Mouse (Mus musculus): ENCODE results near the gene Ipo5. TPM values are rescaled to one million over a fixed set of nuclear protein-coding genes. Genes with fewer than 3 reads are reported as not detected.

Ipo5 gene
- total RNA-seq, 2 experiments from 2014 or later = 111 to 122 TPM

- DNase-seq = no peak
- intact Hi-C loops (cut with DNase I) = no loop called here
- H3K27ac ChIP-seq = no peak overlapping the region
- H3K4me3 ChIP-seq = no peak overlapping the region
- TF ChIP-seq CTCF (IDR thresholded peaks at IDR 0.05) = no peak
Observed at GRCm38 (mm10) chr14:120881054-120881453, 30.0 kb upstream of the Ipo5 start.

GRCm38 (mm10) chr14:120888681-120889080 is 22.3 kb upstream of the Ipo5 start:
- no peak for DNase-seq
- no peak for TF ChIP-seq CTCF (IDR thresholded peaks at IDR 0.05)
- intact Hi-C loops (cut with DNase I) = no loop called here
- Histone ChIP-seq H3K27ac (no peak overlapping the region), H3K4me3 (no peak overlapping the region)

- intact Hi-C loops (cut with DNase I) = no loop called here
- DNase-seq = no peak
- H3K4me3 ChIP-seq = no peak overlapping the region
- TF ChIP-seq CTCF (IDR thresholded peaks at IDR 0.05) = no peak
- no peak overlapping the region for H3K27ac ChIP-seq
Observed at GRCm38 (mm10) chr14:120892369-120892768, 18.7 kb upstream of the Ipo5 start.

- Histone ChIP-seq H3K27ac (no peak overlapping the region), H3K4me3 (no peak overlapping the region)
- no peak for DNase-seq
- intact Hi-C loops (cut with DNase I) = no loop called here
- TF ChIP-seq CTCF (IDR thresholded peaks at IDR 0.05) = no peak
Observed at GRCm38 (mm10) chr14:120896613-120897012, 14.4 kb upstream of the Ipo5 start.

DNA sequence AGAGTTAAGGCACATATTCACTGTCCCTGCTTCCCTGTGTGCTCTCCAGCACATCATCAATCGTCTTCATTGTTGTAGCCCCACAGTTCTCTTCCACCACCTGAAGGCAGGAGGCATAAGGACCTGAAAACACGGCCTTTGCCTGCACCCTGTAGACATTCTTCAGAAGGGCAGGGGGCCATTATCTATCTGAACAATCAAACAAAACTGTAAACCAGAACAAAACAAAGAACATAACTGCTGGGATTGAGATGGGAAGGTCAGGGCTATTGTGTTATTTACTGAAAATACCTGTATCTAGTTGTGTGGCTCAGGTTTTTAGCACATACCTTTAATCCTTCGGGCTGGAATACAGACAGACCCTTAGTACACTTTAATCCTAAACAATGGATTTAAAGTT is 12.1 kb upstream of the Ipo5 start:
- H3K4me3 ChIP-seq = no peak overlapping the region
- DNase-seq = no peak
- intact Hi-C loops (cut with DNase I) = no loop called here
- no peak for TF ChIP-seq CTCF (IDR thresholded peaks at IDR 0.05)
- H3K27ac ChIP-seq = no peak overlapping the region

- Histone ChIP-seq H3K27ac (no peak overlapping the region), H3K4me3 (no peak overlapping the region)
- DNase-seq = no peak
- intact Hi-C loops (cut with DNase I) = no loop called here
- TF ChIP-seq CTCF (IDR thresholded peaks at IDR 0.05) = no peak
Observed at GRCm38 (mm10) chr14:120909396-120909795, 1.6 kb upstream of the Ipo5 start.

DNA sequence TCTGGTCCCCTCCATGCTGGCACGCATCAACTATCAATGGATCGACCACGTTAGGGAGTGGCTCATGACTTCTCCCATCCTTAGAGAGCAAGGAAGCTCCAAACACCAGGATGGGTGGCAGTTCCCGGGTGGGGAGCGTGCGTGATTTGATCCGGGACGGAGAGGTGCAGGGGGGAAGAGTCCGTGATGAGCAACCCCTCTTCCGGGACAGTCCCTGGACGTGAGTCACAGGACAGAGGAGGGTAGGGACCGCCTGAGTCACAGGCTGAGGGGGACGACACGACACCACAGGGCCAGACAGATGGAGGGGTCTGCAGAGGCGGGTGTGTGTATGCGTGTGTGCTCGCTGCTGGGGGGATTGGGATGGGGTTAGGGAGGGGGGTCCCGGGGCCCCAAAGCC is 704 bp upstream of the Ipo5 start:
- TF ChIP-seq CTCF (IDR thresholded peaks at IDR 0.05) = no peak
- no peak for DNase-seq
- peak overlapping the region; percentile 93 for H3K4me3 ChIP-seq
- H3K27ac ChIP-seq = peak overlapping the region; percentile 96
- intact Hi-C loops (cut with DNase I) = loop anchor here (5.0 to 10.0 kb wide), 2 partner anchors 63 to 436 kb away; partner anchors contain the start of gene Rap2a

- peak overlapping the region; percentile 96 for H3K27ac ChIP-seq
- H3K4me3 ChIP-seq = peak overlapping the region; percentile 93
- intact Hi-C loops (cut with DNase I) = loop anchor here (1.0 to 10.0 kb wide), 3 partner anchors 64 to 437 kb away; partner anchors contain the start of gene Rap2a
- peak; percentile 74 for DNase-seq
- no peak for TF ChIP-seq CTCF (IDR thresholded peaks at IDR 0.05)
Observed at GRCm38 (mm10) chr14:120911388-120911901, 421 bp downstream of the Ipo5 start.

DNA sequence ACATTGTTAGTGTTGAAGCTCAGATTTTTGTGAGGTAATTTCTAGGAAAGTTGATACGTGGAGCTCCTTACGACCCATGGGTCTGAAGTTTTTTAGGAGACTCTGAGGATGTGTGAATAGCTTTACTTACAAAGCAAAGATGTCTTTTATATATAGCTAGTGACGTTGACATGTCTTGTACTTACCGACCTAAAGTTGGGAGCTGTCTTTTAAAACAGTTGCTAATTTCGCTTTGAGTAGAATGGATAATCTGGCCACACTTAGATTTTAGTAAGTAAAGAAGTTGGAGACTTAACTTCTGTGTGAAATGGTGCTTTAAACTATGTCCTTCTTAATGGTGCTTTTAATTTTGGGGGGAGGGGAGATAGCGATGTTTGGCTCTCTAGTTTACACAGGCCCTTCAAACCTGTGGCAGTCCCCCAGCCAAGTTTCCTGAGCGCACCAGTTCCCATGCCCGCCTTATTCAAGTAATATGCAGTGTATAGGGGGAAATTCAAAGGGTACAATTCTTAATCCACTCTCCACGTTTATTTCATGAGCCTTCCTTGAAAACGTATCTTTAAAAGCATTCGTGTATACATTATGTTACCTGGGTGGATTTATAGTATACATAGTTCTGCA is 1.2 kb downstream of the Ipo5 start:
- Histone ChIP-seq H3K27ac (peak overlapping the region; percentile 96), H3K4me3 (peak overlapping the region; percentile 93)
- DNase-seq = no peak
- TF ChIP-seq CTCF (IDR thresholded peaks at IDR 0.05) = no peak
- intact Hi-C loops (cut with DNase I) = loop anchor here (5.0 to 10.0 kb wide), 2 partner anchors 65 to 437 kb away; partner anchors contain the start of gene Rap2a

GRCm38 (mm10) chr14:120912916-120913315 is 1.9 kb downstream of the Ipo5 start:
- Histone ChIP-seq H3K4me3 (no peak overlapping the region), H3K27ac (no peak overlapping the region)
- DNase-seq = no peak
- intact Hi-C loops (cut with DNase I) = loop anchor here (5.0 to 10.0 kb wide), 2 partner anchors 66 to 438 kb away; partner anchors contain the start of gene Rap2a
- no peak for TF ChIP-seq CTCF (IDR thresholded peaks at IDR 0.05)

DNA sequence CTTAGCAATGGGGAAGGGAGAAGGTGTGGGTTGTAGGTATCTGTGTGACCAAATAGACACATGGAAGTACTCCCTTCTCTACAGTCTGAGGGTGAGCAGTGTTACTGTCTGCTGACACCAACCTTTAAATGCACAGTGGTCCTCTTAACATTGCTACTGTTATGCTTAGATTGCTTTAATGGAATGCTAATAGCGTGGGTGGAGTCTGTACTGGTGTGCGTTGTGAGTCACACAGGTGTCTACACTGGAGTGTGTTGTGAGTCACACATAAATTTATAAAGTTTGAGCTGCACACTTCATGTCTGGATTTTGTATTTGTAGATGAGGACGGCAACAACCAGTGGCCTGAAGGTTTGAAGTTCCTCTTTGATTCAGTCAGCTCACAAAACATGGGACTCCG is 10.8 kb downstream of the Ipo5 start:
- H3K4me3 ChIP-seq = no peak overlapping the region
- TF ChIP-seq CTCF (IDR thresholded peaks at IDR 0.05) = no peak
- intact Hi-C loops (cut with DNase I) = no loop called here
- DNase-seq = no peak
- no peak overlapping the region for H3K27ac ChIP-seq

- intact Hi-C loops (cut with DNase I) = no loop called here
- H3K27ac ChIP-seq = no peak overlapping the region
- no peak overlapping the region for H3K4me3 ChIP-seq
- TF ChIP-seq CTCF (IDR thresholded peaks at IDR 0.05) = no peak
- DNase-seq = no peak
Observed at GRCm38 (mm10) chr14:120924044-120924443, 13.0 kb downstream of the Ipo5 start.

DNA sequence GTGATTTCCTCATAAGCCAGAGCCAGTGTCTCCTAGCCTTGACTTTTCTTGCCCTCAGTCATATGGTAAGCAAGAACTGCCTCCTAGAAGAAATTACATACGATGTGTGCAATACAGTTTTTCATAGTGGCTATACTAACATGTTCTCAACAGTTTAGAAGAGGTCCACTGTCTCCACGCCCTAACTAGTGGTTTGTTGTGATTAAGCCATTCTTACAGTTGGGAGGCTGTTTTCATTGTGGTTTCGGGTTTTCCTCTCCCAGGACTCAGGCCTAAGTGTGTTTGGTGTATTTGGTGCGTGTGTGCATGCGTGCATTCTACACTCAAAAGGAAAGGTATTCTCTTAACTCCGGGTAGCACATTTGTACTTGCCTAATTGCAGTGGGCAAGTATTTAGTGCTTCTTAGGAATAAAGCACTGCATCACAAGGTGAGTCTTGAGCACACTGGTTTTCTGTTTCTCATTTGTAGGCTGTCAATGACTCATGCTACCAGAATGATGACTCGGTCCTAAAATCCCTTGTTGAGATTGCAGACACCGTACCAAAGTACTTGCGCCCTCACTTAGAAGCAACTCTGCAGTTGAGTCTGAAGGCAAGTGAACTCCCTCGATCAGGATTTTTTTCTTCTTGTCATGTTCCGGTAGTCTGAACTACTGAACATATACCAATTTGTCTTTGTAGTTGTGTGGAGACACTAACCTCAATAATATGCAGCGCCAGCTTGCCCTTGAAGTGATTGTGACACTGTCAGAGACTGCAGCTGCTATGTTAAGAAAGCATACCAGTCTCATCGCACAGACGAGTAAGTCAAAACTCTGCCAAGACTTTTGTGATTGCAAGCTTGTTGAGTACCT is 14.9 kb downstream of the Ipo5 start:
- intact Hi-C loops (cut with DNase I) = no loop called here
- no peak overlapping the region for H3K4me3 ChIP-seq
- DNase-seq = no peak
- no peak for TF ChIP-seq CTCF (IDR thresholded peaks at IDR 0.05)
- peak overlapping the region; percentile 9; the same call in 1 of the 2 replicates for H3K27ac ChIP-seq
